Mouse (Mus musculus) forebrain, embryonic 16.5 days (tissue): ENCODE measurements around the gene Zfp879. TPM values are rescaled to one million over a fixed set of nuclear protein-coding genes. Genes with fewer than 3 reads are reported as not detected.

Source experiments
- ATAC-seq: fragments of 200-750 bp; cut with Nextera tagmentation; 2 replicates; pipeline ENCODE4 v1.8.0; 2017; ENCODE audit warnings: mild to moderate bottlenecking, moderate library complexity
- H3K27ac ChIP-seq: fragments of 300-500 bp; sonication (generic); 2 replicates; pipeline ENCODE4 v1.5.1; 2014; ENCODE audit warnings: low read length, control low read depth
- H3K27me3 ChIP-seq: fragments of 300-500 bp; sonication (generic); replicated peaks from 2 replicates; pipeline ENCODE4 v1.6.1; 2014; ENCODE audit warnings: low read length; ENCODE audit not compliant: control insufficient read depth, insufficient read depth
- H3K36me3 ChIP-seq: fragments of 300-500 bp; sonication (generic); 2 replicates; pipeline ENCODE4 v1.6.1; 2014; ENCODE audit not compliant: control insufficient read depth, insufficient read depth
- H3K4me1 ChIP-seq: fragments of 300-500 bp; sonication (generic); replicated peaks from 2 replicates; pipeline ENCODE4 v1.6.1; 2014; ENCODE audit warnings: low read length; ENCODE audit not compliant: control insufficient read depth, insufficient read depth
- H3K4me2 ChIP-seq: fragments of 300-500 bp; sonication (generic); 2 replicates; pipeline ENCODE4 v1.6.1; 2014; ENCODE audit warnings: mild to moderate bottlenecking, low read length, control low read depth
- H3K4me3 ChIP-seq: fragments of 300-500 bp; sonication (generic); replicated peaks from 2 replicates; pipeline ENCODE4 v1.5.1; 2014; ENCODE audit warnings: mild to moderate bottlenecking, low read length, control low read depth
- H3K9ac ChIP-seq: fragments of 300-500 bp; sonication (generic); replicated peaks from 2 replicates; pipeline ENCODE4 v1.6.1; 2014; ENCODE audit warnings: low read depth, low read length, control low read depth
- H3K9me3 ChIP-seq: fragments of 300-500 bp; sonication (generic); 2 replicates; pipeline ENCODE4 v1.6.1; 2016; ENCODE audit warnings: low read length; ENCODE audit not compliant: control insufficient read depth
- WGBS: fragments of 180-500 bp; shearing (Covaris S2); extraction: QIAGEN DNeasy Blood & Tissue Kit; methylation state at CpG from one replicate; pipeline ENCODE4 v1.1.7; 2014; 5-methylcytosine and 5-hydroxymethylcytosine counted together
- polyA plus RNA-seq: library from polyadenylated mRNA; unstranded; fragments of >200 nt; fragmentation: Nextera tagmentation; extraction: Ambion mirVana; gene quantifications from 2 replicates; pipeline ENCODE4 v1.2.1, GENCODE M21; 2015

Zfp879 gene
- polyA plus RNA-seq, 1 experiment from 2014 or later, result 1.9 TPM

DNA sequence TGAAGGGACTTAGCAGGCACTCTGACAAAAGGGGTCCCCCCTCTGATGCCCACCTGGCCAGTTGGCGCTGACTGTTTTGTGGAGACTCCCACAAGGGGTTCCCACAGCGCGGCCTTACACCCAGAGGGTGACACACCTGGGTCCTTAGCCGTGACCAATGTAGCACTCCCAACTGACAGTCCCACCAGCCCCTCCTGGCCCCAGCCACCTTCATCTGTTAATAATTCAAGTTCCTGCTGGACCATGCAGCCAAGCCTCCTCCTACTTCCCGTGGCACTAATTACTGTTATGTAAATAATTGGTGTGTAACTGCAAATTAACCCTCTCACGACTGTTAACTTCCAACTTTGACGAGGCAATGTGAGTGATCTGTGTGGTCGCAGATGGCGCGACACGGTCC lies 43.7 kb downstream of the Zfp879 start:
- H3K4me3 ChIP-seq, result no peak overlapping the region
- H3K9me3 ChIP-seq, result no peaks in the 10 kb centered on the region
- WGBS, result 69% methylated on average over 11 of the region's 11 CpGs
- no peaks in the 10 kb centered on the region for H3K27me3 ChIP-seq
- H3K4me1 ChIP-seq, result no peaks in the 10 kb centered on the region
- H3K4me2 ChIP-seq, result no peak overlapping the region
- no peak overlapping the region for H3K27ac ChIP-seq
- no peak for ATAC-seq
- no peaks in the 10 kb centered on the region for H3K36me3 ChIP-seq
- H3K9ac ChIP-seq, result no peak overlapping the region

Other genes starting within 250 kb of the Zfp879 start
- gene Adamts2, start 239.5 kb downstream of the Zfp879 start, polyA plus RNA-seq, result 3.4 and 4.5 TPM in 2 replicates
- gene Zfp354c, start 13.8 kb downstream of the Zfp879 start, polyA plus RNA-seq, result 69.8 and 76.5 TPM in 2 replicates
- not detected in 2 replicates for gene Grm6, start 9.1 kb upstream of the Zfp879 start, polyA plus RNA-seq
- gene Zfp454, start 46.1 kb upstream of the Zfp879 start, polyA plus RNA-seq, result 17.4 and 18.8 TPM in 2 replicates
- gene Zfp2, start 74.6 kb upstream of the Zfp879 start, polyA plus RNA-seq, result 54.2 and 54.9 TPM in 2 replicates
- gene Zfp354b, start 90.1 kb upstream of the Zfp879 start, polyA plus RNA-seq, result 3.9 and 4.4 TPM in 2 replicates
- not detected in 2 replicates for gene 4933414I15Rik, start 102.2 kb upstream of the Zfp879 start, polyA plus RNA-seq
- gene Prop1, start 112.2 kb upstream of the Zfp879 start, polyA plus RNA-seq, result not detected in 2 replicates
- not detected in 2 replicates for gene Olfr1378, start 125.0 kb upstream of the Zfp879 start, polyA plus RNA-seq
- not detected in 2 replicates for gene Olfr1377, start 140.4 kb upstream of the Zfp879 start, polyA plus RNA-seq
- not detected in 2 replicates for gene Olfr51, start 162.0 kb upstream of the Zfp879 start, polyA plus RNA-seq
- not detected in 2 replicates for gene Olfr54, start 172.7 kb upstream of the Zfp879 start, polyA plus RNA-seq
- gene Olfr1375, start 206.6 kb upstream of the Zfp879 start, polyA plus RNA-seq, result not detected in 2 replicates
- 14.7 and 16.0 TPM in 2 replicates for gene Zfp354a, start 217.7 kb upstream of the Zfp879 start, polyA plus RNA-seq